Mouse (Mus musculus) liver, adult 2 months (tissue): Measurements from ENCODE around the gene Zbtb48. TPM values are rescaled to one million over a fixed set of nuclear protein-coding genes. Genes with fewer than 3 reads are reported as not detected.

Experiments used
- DNase-seq: peaks from one replicate; pipeline ENCODE4 v3.0.0-alpha.2; 2011; ENCODE audit warnings: low read depth, low spot score; ENCODE audit errors: extremely low read depth
- H3K27ac ChIP-seq: fragments of 200-500 bp; replicated peaks from 2 replicates; pipeline ENCODE4 v1.5.1; 2012; ENCODE audit warnings: low read depth, mild to moderate bottlenecking, control low read depth, inconsistent platforms, low read length; ENCODE audit not compliant: insufficient read depth
- H3K27me3 ChIP-seq: fragments of 200-500 bp; 2 replicates; pipeline ENCODE4 v1.6.1; 2012; ENCODE audit warnings: mild to moderate bottlenecking, moderate library complexity, low read length, inconsistent platforms; ENCODE audit not compliant: control insufficient read depth, insufficient read depth
- H3K36me3 ChIP-seq: fragments of 200-500 bp; 2 replicates; pipeline ENCODE4 v1.6.1; 2012; ENCODE audit warnings: low read length, inconsistent platforms; ENCODE audit not compliant: control insufficient read depth, insufficient read depth
- H3K4me1 ChIP-seq: fragments of 200-500 bp; 2 replicates; pipeline ENCODE4 v1.6.1; 2011; ENCODE audit warnings: low read length; ENCODE audit not compliant: control insufficient read depth, insufficient read depth
- H3K4me3 ChIP-seq: fragments of 200-500 bp; 2 replicates; pipeline ENCODE4 v1.5.1; 2011; ENCODE audit warnings: low read depth, mild to moderate bottlenecking, control low read depth, low read length, moderate library complexity; ENCODE audit not compliant: insufficient read depth
- H3K79me2 ChIP-seq: fragments of 200-500 bp; 2 replicates; pipeline ENCODE4 v1.6.1; 2012; ENCODE audit warnings: inconsistent platforms, mild to moderate bottlenecking, low read length, moderate library complexity; ENCODE audit not compliant: control insufficient read depth, insufficient read depth
- H3K9ac ChIP-seq: fragments of 200-500 bp; 2 replicates; pipeline ENCODE4 v1.6.1; 2012; ENCODE audit warnings: low read depth, mild to moderate bottlenecking, control low read depth, inconsistent platforms, low read length
- CTCF ChIP-seq: fragments of 200-500 bp; IDR thresholded peaks from 2 replicates; pipeline ENCODE4 v1.5.1; 2011; ENCODE audit warnings: low read depth, low read length, control low read depth
- POLR2A ChIP-seq: fragments of 200-500 bp; IDR thresholded peaks from 2 replicates; pipeline ENCODE4 v1.6.1; 2011; ENCODE audit warnings: low read length, control low read depth; ENCODE audit not compliant: insufficient read depth; ENCODE audit errors: extremely low read depth
- WGBS: fragments of 180-500 bp; shearing (Covaris S2); methylation state at CpG from one replicate; pipeline ENCODE4 v1.1.7; 2018; 5-methylcytosine and 5-hydroxymethylcytosine counted together
- polyA plus RNA-seq: library from polyadenylated mRNA; depleted of rRNA; stranded (reverse); fragments of >200 nt; gene quantifications from 2 replicates; pipeline ENCODE4 v1.2.3, GENCODE M21; 2012
- total RNA-seq: library from RNA; depleted of rRNA; stranded (reverse); fragments of >200 nt; gene quantifications from 2 replicates; pipeline ENCODE4 v1.2.3, GENCODE M21; 2014

Gene Zbtb48
- total and polyA plus RNA-seq, 2 experiments, result 11.8 to 16.0 TPM

DNA sequence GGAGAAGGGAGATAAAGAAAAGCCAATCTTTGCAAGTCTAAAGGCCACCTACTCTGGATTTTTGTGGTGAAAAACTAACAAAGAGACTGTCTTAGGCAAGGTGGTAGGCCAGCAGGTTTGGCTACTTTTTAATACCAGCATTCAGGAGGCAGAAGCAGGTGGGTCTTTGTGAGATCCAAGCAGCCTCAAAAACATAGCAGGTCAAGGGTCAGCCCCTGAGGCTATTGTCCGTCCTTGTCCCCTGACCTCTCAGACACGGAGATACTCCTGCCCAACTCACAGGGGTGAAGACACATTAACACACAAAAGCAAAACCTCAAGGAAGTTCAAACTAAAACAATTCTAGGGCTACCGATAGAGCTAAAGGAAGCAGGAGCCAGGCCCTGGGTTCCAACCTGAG, 20.7 kb downstream of the Zbtb48 start:
- TF ChIP-seq POLR2A, result no peak
- TF ChIP-seq CTCF, result no peak
- peaks cover 7% of the 10 kb centered on the region for H3K4me1 ChIP-seq

DNA sequence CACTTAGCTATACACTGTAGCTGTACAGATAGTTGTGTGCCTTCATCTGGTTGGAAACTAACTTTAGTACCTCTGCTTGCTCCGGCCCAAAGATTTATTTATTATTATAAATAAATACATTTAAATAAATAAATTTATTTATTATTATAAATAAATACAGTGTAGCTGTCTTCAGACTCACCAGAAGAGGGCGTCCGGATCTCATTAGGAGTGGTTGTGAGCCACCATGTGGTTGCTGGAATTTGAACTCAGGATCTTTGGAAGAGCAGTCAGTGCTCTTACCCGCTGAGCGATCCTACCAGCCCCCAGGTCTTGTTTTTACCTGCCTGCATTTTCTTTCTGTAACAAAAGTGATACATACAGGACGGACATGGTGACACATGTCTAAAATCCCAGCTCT, 21.3 kb downstream of the Zbtb48 start:
- H3K79me2 ChIP-seq, result peaks cover 9% of the 10 kb centered on the region; the same call in 1 of the 2 replicates

More for the DNA sequence above, 20.7 kb downstream of the Zbtb48 start:
- H3K36me3 ChIP-seq, result no peaks in the 10 kb centered on the region
- DNase-seq, result no peak
- H3K27ac ChIP-seq, result no peak overlapping the region
- no peak overlapping the region for H3K4me3 ChIP-seq
- WGBS, result 45% methylated on average over 3 of the region's 3 CpGs
- no peaks in the 10 kb centered on the region for H3K27me3 ChIP-seq
- no peak overlapping the region for H3K9ac ChIP-seq
- H3K79me2 ChIP-seq, result peaks cover 9% of the 10 kb centered on the region; the same call in 1 of the 2 replicates

GRCm38 (mm10) chr4:152002063-152002462, 25.4 kb downstream of the Zbtb48 start:
- TF ChIP-seq CTCF, result no peak
- TF ChIP-seq POLR2A, result no peak
- H3K27me3 ChIP-seq, result no peaks in the 10 kb centered on the region
- H3K36me3 ChIP-seq, result no peaks in the 10 kb centered on the region
- no peak for DNase-seq
- H3K27ac ChIP-seq, result no peak overlapping the region
- H3K9ac ChIP-seq, result no peak overlapping the region
- no peaks in the 10 kb centered on the region for H3K79me2 ChIP-seq
- WGBS, result 95% methylated on average over 3 of the region's 3 CpGs
- H3K4me3 ChIP-seq, result no peak overlapping the region
- H3K4me1 ChIP-seq, result no peaks in the 10 kb centered on the region

More for the DNA sequence above, 21.3 kb downstream of the Zbtb48 start:
- H3K4me3 ChIP-seq, result no peak overlapping the region
- no peaks in the 10 kb centered on the region for H3K36me3 ChIP-seq
- H3K9ac ChIP-seq, result no peak overlapping the region
- WGBS, result 68% methylated on average over 6 of the region's 6 CpGs
- TF ChIP-seq POLR2A, result no peak
- TF ChIP-seq CTCF, result peak; percentile 12; the same call in 1 of the 2 replicates
- DNase-seq, result peak; percentile 51
- no peaks in the 10 kb centered on the region for H3K27me3 ChIP-seq
- H3K4me1 ChIP-seq, result peaks cover 7% of the 10 kb centered on the region; the same call in 1 of the 2 replicates
- no peak overlapping the region for H3K27ac ChIP-seq

- Histone ChIP-seq H3K36me3 (no peaks in the 10 kb centered on the region), H3K9ac (no peak overlapping the region), H3K79me2 (no peaks in the 10 kb centered on the region), H3K27me3 (no peaks in the 10 kb centered on the region), H3K27ac (no peak overlapping the region), H3K4me1 (no peaks in the 10 kb centered on the region), H3K4me3 (no peak overlapping the region)
- WGBS, result 90% methylated on average over 4 of the region's 4 CpGs
- DNase-seq, result no peak
- no peak for TF ChIP-seq CTCF
- TF ChIP-seq POLR2A, result no peak
Observed at GRCm38 (mm10) chr4:152001335-152001734, 26.1 kb downstream of the Zbtb48 start.

DNA sequence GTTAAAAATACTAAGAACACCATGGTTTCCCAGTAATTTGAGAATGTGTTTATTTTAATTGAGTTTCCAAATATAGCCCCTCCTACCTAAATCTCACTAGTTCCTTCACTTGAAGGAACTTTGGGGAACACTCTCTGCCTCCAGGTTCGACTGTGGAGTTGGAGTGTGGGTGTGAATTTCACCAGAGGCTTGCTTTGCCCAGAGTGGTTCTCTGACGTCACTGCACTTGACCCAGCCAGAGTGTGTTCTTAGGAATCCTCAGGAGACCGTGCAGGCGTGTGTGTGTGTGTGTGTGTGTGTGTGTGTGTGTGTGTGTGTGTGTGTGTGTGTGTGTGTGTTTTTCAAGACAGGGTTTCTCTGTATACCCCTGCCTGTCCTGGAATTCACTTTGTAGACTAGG, 26.6 kb downstream of the Zbtb48 start:
- Histone ChIP-seq H3K4me3 (no peak overlapping the region), H3K27ac (no peak overlapping the region), H3K9ac (no peak overlapping the region), H3K27me3 (no peaks in the 10 kb centered on the region), H3K36me3 (no peaks in the 10 kb centered on the region), H3K4me1 (no peaks in the 10 kb centered on the region), H3K79me2 (0 out of 2 replicates have a peak, but pooled peaks cover under 1% of the 10 kb centered on the region)
- DNase-seq, result no peak
- 58% methylated on average over 4 of the region's 4 CpGs for whole genome bisulfite sequencing
- TF ChIP-seq CTCF (no peak), POLR2A (no peak)

GRCm38 (mm10) chr4:151999481-151999880, 28.0 kb downstream of the Zbtb48 start:
- TF ChIP-seq CTCF, result no peak
- TF ChIP-seq POLR2A, result no peak
- Histone ChIP-seq H3K36me3 (no peaks in the 10 kb centered on the region), H3K4me3 (no peak overlapping the region), H3K9ac (no peak overlapping the region), H3K79me2 (0 out of 2 replicates have a peak, but pooled peaks cover 7% of the 10 kb centered on the region), H3K27ac (no peak overlapping the region), H3K4me1 (no peaks in the 10 kb centered on the region), H3K27me3 (no peaks in the 10 kb centered on the region)
- WGBS, result 78% methylated on average over 3 of the region's 3 CpGs
- no peak for DNase-seq
